Mouse (Mus musculus) CD4-positive, CD25-positive, alpha-beta regulatory T cell (primary cell): Measurements from ENCODE around the gene Nme4. TPM values are rescaled to one million over a fixed set of nuclear protein-coding genes. Genes with fewer than 3 reads are reported as not detected.

Experiments
- polyA plus RNA-seq: library from polyadenylated mRNA; unstranded; fragments of 100-300 nt; shearing (Covaris generic); gene quantifications from one replicate; pipeline ENCODE4 v1.2.1, GENCODE M21; 2017

Gene Nme4
- 3.3 TPM for polyA plus RNA-seq

DNA sequence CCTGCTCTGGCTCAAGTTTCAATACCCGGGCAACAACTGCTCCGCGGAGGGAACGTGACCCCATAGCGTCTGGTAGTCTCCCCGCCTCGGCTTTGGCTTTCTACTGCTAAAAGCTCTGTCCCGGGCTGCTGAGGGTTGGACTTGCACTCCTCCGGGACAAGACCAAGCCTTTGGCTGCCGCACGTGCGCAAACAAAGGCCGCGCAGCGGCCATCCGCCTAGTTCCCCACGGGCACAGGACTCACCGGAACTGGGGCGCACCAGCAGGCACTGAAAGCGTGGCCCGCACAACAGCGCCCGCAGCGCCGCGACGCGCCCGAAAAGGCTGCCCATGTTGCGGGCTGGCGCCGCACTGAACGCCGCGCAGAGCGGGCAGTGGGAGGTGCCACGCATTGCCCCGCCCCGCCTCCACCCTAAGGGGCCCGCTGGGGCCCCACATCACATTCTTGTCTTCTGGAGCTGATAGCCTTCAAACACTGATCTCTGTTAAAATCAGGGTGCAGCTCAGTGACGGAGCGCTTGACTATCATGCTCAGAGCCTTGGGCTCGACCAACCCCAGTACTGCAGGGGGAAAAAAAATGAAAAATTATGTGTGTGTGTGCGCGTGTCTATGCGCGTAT, at the start of gene Nme4:
TSS of gene Nme4 (minus strand) at position 482 of the 620 bp plus-strand sequence.

DNA sequence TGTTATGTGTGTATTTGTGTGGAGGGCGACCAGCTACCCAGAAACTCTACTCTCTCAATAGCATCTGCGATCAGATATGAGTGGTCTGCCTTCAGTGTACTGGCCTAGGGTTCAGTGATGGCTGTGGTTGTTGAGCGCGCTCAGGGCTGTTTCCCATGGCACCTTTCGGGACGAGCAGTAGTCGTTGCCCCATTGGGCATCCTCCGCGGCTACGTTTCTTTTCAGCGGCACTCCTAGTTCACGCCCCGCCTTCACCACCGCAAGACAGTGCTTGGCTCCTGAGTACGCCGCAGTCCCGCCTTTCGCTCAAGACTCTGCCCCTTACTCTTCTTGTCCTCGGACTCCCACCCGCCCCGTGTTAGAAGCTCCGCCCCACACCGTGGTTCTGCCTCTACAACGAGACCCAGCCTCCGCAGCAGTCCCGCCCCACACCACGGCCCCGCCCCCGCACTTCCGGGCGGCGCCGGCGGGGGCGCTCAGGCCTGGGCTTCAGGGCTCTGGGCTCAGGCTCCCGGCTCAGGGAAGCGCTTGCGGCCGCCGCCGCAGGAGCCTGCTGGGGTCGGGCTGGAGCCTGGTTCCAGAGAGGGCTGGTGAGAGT, 42.9 kb upstream of the Nme4 start, which contains the start of gene Axin1:
TSS of gene Axin1 (plus strand) at position 450 of the 598 bp plus-strand sequence.

DNA sequence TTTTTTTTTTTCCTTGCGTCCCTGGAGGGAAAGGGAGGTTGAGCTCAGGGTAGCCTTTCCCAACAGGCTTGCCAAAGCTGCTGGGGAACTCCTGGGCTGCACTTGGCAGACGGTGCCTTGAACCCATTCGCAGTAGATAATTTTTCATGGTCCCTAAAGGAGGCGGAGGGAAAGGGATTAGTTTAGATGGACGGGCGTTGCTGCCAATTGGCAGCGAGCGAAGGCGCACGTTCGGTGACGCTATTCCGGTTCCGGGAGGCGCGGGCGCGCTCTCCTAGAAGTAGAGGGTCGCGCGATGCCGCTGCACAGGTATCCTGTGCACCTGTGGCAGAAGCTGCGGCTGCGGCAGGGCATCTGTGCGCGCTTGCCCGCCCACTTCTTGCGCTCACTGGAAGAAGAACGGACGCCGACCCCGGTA, 27.9 kb upstream of the Nme4 start, which contains the start of gene Mrpl28:
TSS of gene Mrpl28 (plus strand) at position 234 of the 418 bp plus-strand sequence.

DNA sequence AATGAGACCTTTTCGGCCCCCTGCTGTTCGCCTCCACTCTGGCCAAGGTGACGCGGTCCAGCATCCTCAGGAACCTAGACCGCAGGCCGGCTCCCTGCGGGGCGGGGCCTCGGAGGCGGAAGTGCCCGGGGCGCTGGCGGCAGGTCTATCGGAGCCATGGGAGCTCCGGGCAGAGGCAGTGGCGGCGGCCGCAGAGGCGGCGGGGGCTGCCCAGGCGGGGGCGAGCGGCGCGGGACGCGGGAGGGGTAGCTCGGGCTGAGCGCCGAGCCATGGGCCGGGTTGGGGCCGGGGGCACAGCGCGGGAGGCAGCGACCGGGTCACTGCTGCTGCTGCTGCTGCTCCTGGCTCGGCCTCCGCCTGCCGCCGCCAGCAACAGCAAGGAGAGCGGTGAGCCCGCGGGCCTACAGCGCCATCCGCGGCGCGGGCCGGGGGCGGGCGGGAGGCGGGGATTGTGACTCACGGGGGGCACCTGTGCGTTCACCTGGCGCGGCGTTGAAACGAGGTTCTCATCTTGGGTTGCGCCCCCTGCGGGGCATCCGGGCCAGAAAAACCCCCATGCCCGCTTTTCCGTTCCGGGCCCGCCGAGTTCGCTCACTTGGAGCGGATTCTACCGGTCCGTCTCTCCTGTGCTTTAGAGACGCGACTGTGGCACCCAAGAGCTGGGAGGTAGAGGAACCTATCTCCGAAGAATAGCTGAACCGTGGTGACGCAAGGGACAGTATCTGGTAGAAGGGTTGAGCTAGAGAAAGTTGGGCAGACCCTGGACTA, 18.0 kb upstream of the Nme4 start, which contains the start of gene Tmem8:
TSS of gene Tmem8 (plus strand) at position 119 of the 768 bp plus-strand sequence.

DNA sequence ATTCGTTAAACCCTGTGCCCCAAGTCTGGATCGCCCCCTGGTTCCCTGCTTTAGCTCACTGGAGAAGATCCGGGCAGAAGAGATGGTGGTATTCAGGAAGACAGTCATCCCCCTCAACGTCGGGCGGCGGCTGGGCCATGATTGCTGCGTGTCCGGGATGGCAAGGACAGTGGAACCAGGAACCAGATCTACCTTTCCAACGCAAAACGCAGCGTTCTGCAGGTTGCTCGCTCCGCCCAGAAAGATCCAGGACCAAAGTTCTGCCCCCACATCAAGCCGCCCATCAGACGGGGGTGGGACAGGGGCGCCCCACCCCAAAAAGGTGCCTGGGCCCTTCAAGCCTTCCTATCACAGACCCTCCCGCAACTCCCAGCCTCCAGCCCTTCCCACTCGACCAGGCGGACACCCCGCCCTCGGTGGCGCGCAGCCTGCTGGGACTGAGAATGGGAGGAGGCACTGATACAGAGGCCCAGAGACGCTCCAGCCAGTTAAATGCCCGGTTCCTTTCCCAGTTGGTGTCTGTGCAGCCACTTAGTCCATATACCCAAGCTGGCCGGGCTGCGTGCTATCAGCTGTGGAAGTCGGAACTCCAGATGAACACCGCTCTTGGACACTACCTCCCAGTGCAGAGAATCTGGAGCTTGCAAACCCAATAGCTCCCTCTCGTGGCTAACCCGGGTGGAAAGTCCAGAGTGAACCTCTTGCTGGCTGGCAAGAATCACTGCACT, 5.3 kb downstream of the Nme4 start, which contains the start of gene Decr2:
TSS of gene Decr2 (minus strand) at position 433 of the 728 bp plus-strand sequence.

DNA sequence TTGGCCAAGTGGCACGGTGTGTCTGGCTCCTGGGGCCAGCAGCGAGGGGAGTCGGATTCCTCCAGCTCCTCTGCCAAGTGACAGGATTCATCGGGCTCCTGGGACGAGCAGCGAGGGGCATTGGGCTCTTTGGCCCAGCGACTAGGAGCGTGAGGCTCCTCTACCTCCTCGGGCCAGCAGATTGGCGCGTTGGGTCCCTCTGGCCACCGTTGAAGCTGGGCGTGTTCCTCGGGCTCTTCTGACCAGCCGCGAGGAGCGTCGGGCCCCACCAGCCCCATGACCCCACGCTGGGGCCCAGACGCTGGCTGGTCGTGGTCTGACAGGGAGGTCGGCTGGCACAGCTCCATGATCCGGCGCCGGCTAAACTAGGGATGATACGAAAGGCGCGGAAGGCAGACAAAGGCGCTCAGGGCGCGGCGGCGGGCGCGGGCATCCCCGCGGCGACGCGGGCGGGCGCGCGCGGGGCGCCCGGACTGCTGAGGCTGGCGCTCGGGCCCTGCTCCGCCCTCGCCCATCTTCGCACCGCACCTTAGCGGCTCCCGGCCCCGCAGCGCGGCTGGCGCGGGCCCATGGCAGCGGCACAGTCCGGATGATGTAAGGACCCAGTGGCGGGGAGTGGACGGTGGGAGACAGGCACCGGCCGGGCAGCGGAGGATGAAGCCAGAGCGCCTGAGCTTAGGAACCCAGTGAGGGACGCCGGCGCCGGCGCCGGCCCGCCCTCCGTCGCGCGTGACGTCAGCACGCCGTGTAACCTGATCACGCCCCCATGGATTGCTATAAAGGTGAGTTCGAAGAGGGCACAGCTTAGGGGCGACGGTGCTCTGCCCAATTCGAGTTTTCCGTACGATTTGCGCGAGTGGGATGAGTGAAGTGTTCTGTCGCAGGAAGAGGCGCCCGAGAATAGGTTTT, 26.3 kb downstream of the Nme4 start, which contains the start of gene Rab11fip3:
TSS of gene Rab11fip3 (minus strand) at position 725 of the 909 bp plus-strand sequence.

Other genes with a start within 250 kb of the Nme4 start
- 8.8 TPM for gene Wdr90, start 234.1 kb downstream of the Nme4 start, polyA plus RNA-seq
- gene Mcrip2, start 226.8 kb downstream of the Nme4 start, polyA plus RNA-seq: 5.2 TPM
- 82.8 TPM for gene Mettl26, start 220.5 kb downstream of the Nme4 start, polyA plus RNA-seq
- gene Wfikkn1, start 214.7 kb downstream of the Nme4 start, polyA plus RNA-seq: 1.3 TPM
- gene Rab40c, start 175.9 kb downstream of the Nme4 start, polyA plus RNA-seq: 31.6 TPM
- 55.2 TPM for gene Pigq, start 150.7 kb downstream of the Nme4 start, polyA plus RNA-seq
- not detected for gene Nhlrc4, start 150.6 kb downstream of the Nme4 start, polyA plus RNA-seq
- not detected for gene A930017K11Rik, start 143.0 kb downstream of the Nme4 start, polyA plus RNA-seq
- 30.1 TPM for gene Capn15, start 109.8 kb downstream of the Nme4 start, polyA plus RNA-seq
- 13.5 TPM for gene Rab11fip3, start 26.0 kb downstream of the Nme4 start, polyA plus RNA-seq
- gene Decr2, start 5.3 kb downstream of the Nme4 start, polyA plus RNA-seq: 30.0 TPM
- gene Tmem8, start 17.7 kb upstream of the Nme4 start, polyA plus RNA-seq: 27.9 TPM
- 76.8 TPM for gene Mrpl28, start 27.9 kb upstream of the Nme4 start, polyA plus RNA-seq
- gene Axin1, start 43.1 kb upstream of the Nme4 start, polyA plus RNA-seq: 100 TPM
- 0.25 TPM for gene Pdia2, start 103.5 kb upstream of the Nme4 start, polyA plus RNA-seq
- gene Rgs11, start 107.3 kb upstream of the Nme4 start, polyA plus RNA-seq: 13.5 TPM
- 0.51 TPM for gene Arhgdig, start 112.2 kb upstream of the Nme4 start, polyA plus RNA-seq
- 19.5 TPM for gene Fam234a, start 148.6 kb upstream of the Nme4 start, polyA plus RNA-seq
- gene Luc7l, start 157.3 kb upstream of the Nme4 start, polyA plus RNA-seq: 102 TPM